Mouse (Mus musculus) brain, embryonic 14.5 days (tissue): Measurements from ENCODE around the gene Rslcan18.

Experiments
- CTCF ChIP-seq: fragments of 200-500 bp; IDR thresholded peaks from 2 replicates; pipeline ENCODE4 v1.5.1; 2012; ENCODE audit warnings: inconsistent platforms, mild to moderate bottlenecking, moderate library complexity, borderline replicate concordance; ENCODE audit not compliant: insufficient read depth, insufficient read length; ENCODE audit errors: extremely low read depth
- POLR2A ChIP-seq: fragments of 200-500 bp; IDR thresholded peaks from 2 replicates; pipeline ENCODE4 v1.6.1; 2012; ENCODE audit warnings: mild to moderate bottlenecking, inconsistent platforms, borderline replicate concordance; ENCODE audit not compliant: poor library complexity, insufficient read depth, insufficient read length, severe bottlenecking; ENCODE audit errors: extremely low read depth

DNA sequence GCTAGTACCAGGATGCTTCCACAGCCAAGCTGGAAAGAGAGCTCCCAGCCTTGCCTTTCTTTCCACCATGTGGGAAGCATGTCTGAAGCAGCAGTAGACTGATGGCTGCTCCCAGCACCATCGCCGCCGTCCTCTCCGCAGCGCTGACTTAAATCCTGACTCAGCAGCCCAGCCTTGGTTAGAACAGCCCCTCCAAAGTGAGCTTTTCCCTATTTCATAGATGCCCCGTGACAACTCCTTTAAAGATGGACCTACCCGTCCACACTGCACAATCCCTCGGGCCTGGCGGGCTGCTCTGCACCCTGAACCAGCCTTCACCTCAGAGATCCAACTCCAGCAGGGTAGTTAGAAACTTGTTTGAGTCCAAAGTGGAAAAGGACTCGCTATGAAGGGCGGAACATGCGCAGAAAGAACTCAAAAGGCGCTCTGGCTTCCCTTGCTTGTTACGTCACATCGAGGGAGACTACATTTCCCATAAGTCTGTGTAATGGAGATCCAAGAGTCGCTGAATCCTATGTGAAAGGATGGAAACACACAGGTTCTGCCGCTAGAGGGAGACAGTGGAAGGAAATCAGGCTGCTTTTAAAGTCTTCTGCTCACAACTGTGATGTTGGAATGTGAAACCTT is 7.8 kb downstream of the Rslcan18 start, which contains the start of gene Gm28557:
- no peak for TF ChIP-seq POLR2A
- peak; percentile 79; the same call in 1 of the 2 replicates for TF ChIP-seq CTCF
